Mouse (Mus musculus) heart, postnatal 0 days (tissue): ENCODE data around the gene Bst2. TPM values are rescaled to one million over a fixed set of nuclear protein-coding genes. Genes with fewer than 3 reads are reported as not detected.

Experiments
- ATAC-seq: fragments of 200-750 bp; cut with Nextera tagmentation; 2 replicates; pipeline ENCODE4 v1.8.0; 2017; ENCODE audit warnings: low read depth, moderate number of reproducible peaks, moderate library complexity; ENCODE audit not compliant: insufficient read depth
- DNase-seq: peaks from one replicate; pipeline ENCODE4 v3.0.0-alpha.2; 2016; ENCODE audit warnings: low spot score
- H3K27ac ChIP-seq: fragments of 300-500 bp; sonication (generic); 2 replicates; pipeline ENCODE4 v1.5.1; 2014; ENCODE audit warnings: low read depth, mild to moderate bottlenecking
- H3K27me3 ChIP-seq: fragments of 300-500 bp; sonication (generic); 2 replicates; pipeline ENCODE4 v1.6.1; 2014; ENCODE audit warnings: low read length, mixed read lengths; ENCODE audit not compliant: control insufficient read depth, insufficient read depth
- H3K36me3 ChIP-seq: fragments of 300-500 bp; sonication (generic); replicated peaks from 2 replicates; pipeline ENCODE4 v1.6.1; 2014; ENCODE audit warnings: low read length, mixed read lengths; ENCODE audit not compliant: control insufficient read depth, insufficient read depth
- H3K4me1 ChIP-seq: fragments of 300-500 bp; sonication (generic); 2 replicates; pipeline ENCODE4 v1.6.1; 2014; ENCODE audit warnings: antibody characterized with exemption; ENCODE audit not compliant: control insufficient read depth, insufficient read depth
- H3K4me2 ChIP-seq: fragments of 300-500 bp; sonication (generic); 2 replicates; pipeline ENCODE4 v1.6.1; 2014; ENCODE audit warnings: low read depth, mild to moderate bottlenecking, low read length, moderate library complexity
- H3K4me3 ChIP-seq: fragments of 300-500 bp; sonication (generic); 2 replicates; pipeline ENCODE4 v1.5.1; 2014; ENCODE audit warnings: low read depth, low read length
- H3K9ac ChIP-seq: fragments of 300-500 bp; sonication (generic); replicated peaks from 2 replicates; pipeline ENCODE4 v1.6.1; 2014; ENCODE audit warnings: low read depth, low read length, mixed read lengths
- H3K9me3 ChIP-seq: fragments of 300-500 bp; sonication (generic); replicated peaks from 2 replicates; pipeline ENCODE4 v1.6.1; 2016; ENCODE audit warnings: low read length; ENCODE audit not compliant: control insufficient read depth
- CTCF ChIP-seq: IDR thresholded peaks from 2 replicates; pipeline ENCODE4 v1.5.1; 2016; ENCODE audit warnings: antibody characterized with exemption, control low read depth, low read depth
- EP300 ChIP-seq: IDR thresholded peaks from 2 replicates; pipeline ENCODE4 v1.6.1; 2016; ENCODE audit warnings: antibody characterized with exemption, low read depth
- WGBS: fragments of 180-500 bp; shearing (Covaris S2); extraction: QIAGEN DNeasy Blood & Tissue Kit; methylation state at CpG from one replicate; pipeline ENCODE4 v1.1.7; 2014; 5-methylcytosine and 5-hydroxymethylcytosine counted together
- polyA plus RNA-seq: library from polyadenylated mRNA; unstranded; fragments of >200 nt; fragmentation: Nextera tagmentation; extraction: Ambion mirVana; gene quantifications from 2 replicates; pipeline ENCODE4 v1.2.1, GENCODE M21; 2015
- total RNA-seq: library from RNA; depleted of rRNA; stranded (reverse); fragments of >200 nt; gene quantifications from 2 replicates; pipeline ENCODE4 v1.2.3, GENCODE M21; 2014; ENCODE audit warnings: low replicate concordance

Bst2 gene
- total and polyA plus RNA-seq, 2 experiments from 2014 or later = 43.3 to 101 TPM

DNA sequence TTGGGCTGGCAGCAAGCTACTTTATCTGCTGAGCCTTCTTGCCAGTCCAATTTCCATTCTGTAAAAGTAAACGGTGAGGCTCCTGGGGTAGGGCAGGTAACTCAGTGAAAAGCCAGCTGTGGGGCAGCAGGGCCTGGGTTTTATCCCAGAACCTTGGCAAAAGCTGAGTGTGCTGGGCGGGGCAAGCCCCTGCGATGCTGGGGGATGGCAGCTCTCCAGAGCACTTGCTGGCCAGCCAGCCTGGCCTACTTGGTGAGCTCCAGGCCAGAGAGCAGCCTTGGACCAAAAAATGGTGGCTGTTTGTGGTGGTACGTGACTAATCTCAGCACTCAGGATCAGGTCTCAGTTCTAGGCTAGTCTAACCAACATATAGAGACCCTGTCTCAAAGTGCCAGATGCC, 31.3 kb downstream of the Bst2 start:
- ATAC-seq = no peak
- Histone ChIP-seq H3K4me1 (0 out of 2 replicates have a peak, but pooled peaks cover 3% of the 10 kb centered on the region), H3K4me3 (no peak overlapping the region), H3K9ac (no peak overlapping the region), H3K27me3 (peaks cover 53% of the 10 kb centered on the region), H3K36me3 (no peaks in the 10 kb centered on the region), H3K9me3 (no peaks in the 10 kb centered on the region), H3K27ac (no peak overlapping the region), H3K4me2 (no peak overlapping the region)
- 58% methylated on average over 4 of the region's 4 CpGs for WGBS
- TF ChIP-seq EP300 = no peak
- TF ChIP-seq CTCF = no peak
- DNase-seq = no peak

DNA sequence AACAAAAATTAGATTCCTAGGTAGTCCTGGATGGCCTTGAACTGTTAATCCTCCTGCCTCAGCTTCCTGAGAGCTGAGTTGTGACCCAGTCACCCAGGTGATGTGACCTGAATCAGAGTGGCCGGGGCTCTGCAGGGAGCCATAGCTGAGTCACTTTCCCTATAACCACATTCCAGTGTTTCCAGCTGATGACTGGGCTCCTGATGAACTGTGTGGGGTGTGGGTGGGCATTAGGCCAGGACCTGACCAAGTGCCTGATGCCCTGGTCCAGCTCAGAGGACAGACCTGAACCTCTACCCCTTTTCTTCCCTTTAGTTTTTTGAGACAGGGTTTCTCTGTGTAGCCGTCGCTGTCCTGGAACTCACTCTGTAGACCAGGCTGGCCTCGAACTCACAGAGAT, 31.9 kb downstream of the Bst2 start:
- Histone ChIP-seq H3K27me3 (peaks cover 50% of the 10 kb centered on the region), H3K27ac (no peak overlapping the region), H3K9me3 (no peaks in the 10 kb centered on the region), H3K4me2 (no peak overlapping the region), H3K9ac (no peak overlapping the region), H3K4me1 (0 out of 2 replicates have a peak, but pooled peaks cover 3% of the 10 kb centered on the region), H3K4me3 (no peak overlapping the region), H3K36me3 (no peaks in the 10 kb centered on the region)
- 87% methylated on average over 4 of the region's 4 CpGs for WGBS
- no peak for ATAC-seq
- TF ChIP-seq EP300 = no peak
- no peak for TF ChIP-seq CTCF
- no peak for DNase-seq

DNA sequence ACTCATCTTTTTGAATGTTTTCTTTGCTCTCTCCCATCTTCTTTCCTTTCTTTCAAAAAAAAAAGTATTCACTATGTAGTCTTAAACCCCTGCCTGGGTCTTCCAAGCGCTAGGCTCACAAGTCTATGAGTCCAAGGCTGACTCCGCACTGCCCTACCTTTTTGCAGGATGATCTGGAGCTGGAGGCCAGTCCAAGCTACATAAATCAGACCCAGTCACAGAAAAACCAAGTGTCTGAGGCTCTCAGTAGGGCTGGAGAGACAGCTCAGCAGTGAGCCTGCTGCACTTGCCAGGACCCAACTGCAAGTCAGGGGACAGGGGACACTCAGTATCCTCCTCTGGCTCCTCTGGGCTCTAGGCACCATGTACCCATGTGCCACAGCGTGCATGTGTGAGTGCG, 32.9 kb downstream of the Bst2 start:
- Histone ChIP-seq H3K4me1 (peaks cover 7% of the 10 kb centered on the region; the same call in 1 of the 2 replicates), H3K4me2 (no peak overlapping the region), H3K27ac (no peak overlapping the region), H3K36me3 (no peaks in the 10 kb centered on the region), H3K27me3 (peaks cover 41% of the 10 kb centered on the region), H3K9ac (no peak overlapping the region), H3K4me3 (no peak overlapping the region), H3K9me3 (no peaks in the 10 kb centered on the region)
- DNase-seq (no peak), ATAC-seq (no peak)
- 90% methylated on average over 4 of the region's 4 CpGs for WGBS
- TF ChIP-seq EP300 (no peak), CTCF (no peak)

DNA sequence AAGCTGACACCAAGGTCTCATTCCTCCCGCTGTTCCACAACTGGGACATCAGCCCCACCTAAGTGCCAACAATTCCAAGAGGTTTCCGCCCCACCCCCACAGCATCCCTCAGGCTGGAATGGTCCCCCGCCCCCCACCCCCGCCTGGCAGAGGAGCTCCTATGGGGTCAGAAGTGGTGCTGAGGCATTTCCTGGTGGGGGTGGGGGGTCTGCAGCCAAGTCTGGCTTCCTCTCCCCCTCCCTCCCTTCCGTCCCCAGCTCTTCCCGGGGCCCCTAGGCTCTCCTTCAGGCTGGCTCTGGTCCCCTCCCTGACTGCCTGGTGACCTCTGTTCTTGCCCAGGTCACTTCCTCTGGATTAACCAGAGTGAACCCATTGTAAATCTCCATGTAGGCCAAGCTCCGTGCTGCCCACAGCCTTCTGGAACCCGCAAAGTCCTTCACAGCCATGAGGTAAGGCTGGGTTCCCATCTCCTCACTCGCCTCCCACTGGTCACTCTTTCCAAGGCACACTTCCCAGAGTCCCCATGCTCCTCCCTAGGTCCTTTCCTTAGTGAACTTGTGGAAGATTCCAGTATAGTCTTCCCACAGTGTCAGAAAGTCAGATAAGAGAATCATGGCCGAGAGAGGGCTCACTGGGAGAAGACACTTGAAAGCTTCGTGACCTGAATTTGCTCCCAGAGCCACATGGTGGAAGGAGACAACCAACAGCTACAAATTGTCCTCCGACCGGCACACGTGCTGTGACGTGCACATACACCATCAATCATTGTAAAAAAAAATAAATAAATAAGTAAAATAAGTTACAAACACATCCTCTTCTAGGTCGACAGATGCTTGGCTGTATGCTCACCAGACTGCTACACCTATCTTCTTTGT, 38.2 kb downstream of the Bst2 start:
- H3K27me3 ChIP-seq = no peaks in the 10 kb centered on the region
- H3K4me1 ChIP-seq = peaks cover 44% of the 10 kb centered on the region
- ATAC-seq (no peak), DNase-seq (peak; percentile 43)
- H3K36me3 ChIP-seq = no peaks in the 10 kb centered on the region
- H3K4me3 ChIP-seq = no peak overlapping the region
- TF ChIP-seq CTCF (no peak), EP300 (no peak)
- H3K27ac ChIP-seq = peak overlapping the region; percentile 49
- no peak overlapping the region for H3K9ac ChIP-seq
- H3K9me3 ChIP-seq = no peaks in the 10 kb centered on the region
- 31% methylated on average over 16 of the region's 16 CpGs for WGBS
- peak overlapping the region; percentile 9; the same call in 1 of the 2 replicates for H3K4me2 ChIP-seq

DNA sequence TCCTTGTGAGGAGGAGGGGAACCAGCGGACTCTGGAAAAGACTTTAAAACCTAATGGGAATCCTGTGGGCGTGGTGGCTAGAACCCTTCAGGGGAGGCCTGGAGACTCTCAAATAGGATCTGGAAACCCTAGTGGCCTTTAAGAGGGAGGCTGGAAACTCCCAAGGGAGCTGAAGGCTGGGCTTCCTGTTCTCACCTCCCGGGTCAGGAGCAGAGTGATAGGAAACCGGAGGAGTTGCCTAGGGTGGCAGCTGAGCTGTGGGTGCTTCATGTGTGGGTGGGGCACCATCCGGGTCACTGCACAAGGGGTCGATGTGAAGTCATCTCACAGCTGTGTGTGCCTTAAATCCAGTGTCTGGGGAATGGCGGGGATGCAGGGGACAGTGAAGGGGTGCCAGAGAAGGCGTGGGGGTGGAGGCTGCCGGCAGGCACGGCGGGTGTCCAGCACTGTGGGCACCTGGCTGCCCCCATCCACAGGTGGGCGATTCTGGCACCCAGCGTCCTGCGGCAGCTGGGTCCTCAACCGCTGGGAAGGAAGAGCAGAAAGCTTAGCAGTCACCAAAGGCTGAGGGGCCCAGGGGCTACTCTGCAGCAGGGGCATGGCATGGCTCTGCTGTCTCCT, 39.3 kb downstream of the Bst2 start:
- ATAC-seq (0 out of 2 replicates have a peak, but pooled peaks have one; percentile 8), DNase-seq (peak; percentile 35)
- H3K27me3 ChIP-seq = no peaks in the 10 kb centered on the region
- no peak overlapping the region for H3K4me3 ChIP-seq
- no peaks in the 10 kb centered on the region for H3K9me3 ChIP-seq
- peaks cover 44% of the 10 kb centered on the region for H3K4me1 ChIP-seq
- peak overlapping the region; percentile 49 for H3K27ac ChIP-seq
- TF ChIP-seq CTCF = no peak
- TF ChIP-seq EP300 = 0 out of 2 replicates have a peak, but pooled peaks have one; percentile 21
- H3K4me2 ChIP-seq = peak overlapping the region; percentile 9; the same call in 1 of the 2 replicates
- WGBS = 15% methylated on average over 15 of the region's 15 CpGs
- no peaks in the 10 kb centered on the region; the same call in 1 of the 2 replicates for H3K36me3 ChIP-seq
- no peak overlapping the region for H3K9ac ChIP-seq
